Mouse (Mus musculus) cerebellum, adult 2 months (tissue): Measurements from ENCODE around the gene Tti1. TPM values are rescaled to one million over a fixed set of nuclear protein-coding genes. Genes with fewer than 3 reads are reported as not detected.

ENCODE experiments used
- DNase-seq, 2 experiments: peaks; one replicate each; pipeline ENCODE4 v3.0.0; 2021
- H3K27ac ChIP-seq: fragments of 200-500 bp; 2 replicates; pipeline ENCODE4 v1.5.1; 2012; ENCODE audit warnings: low read length, control low read depth, inconsistent platforms; ENCODE audit not compliant: insufficient read depth
- H3K27me3 ChIP-seq: fragments of 200-500 bp; 2 replicates; pipeline ENCODE4 v1.6.1; 2012; ENCODE audit warnings: inconsistent platforms, mild to moderate bottlenecking, low read length, moderate library complexity; ENCODE audit not compliant: control insufficient read depth, insufficient read depth
- H3K4me1 ChIP-seq: fragments of 200-500 bp; 2 replicates; pipeline ENCODE4 v1.6.1; 2011; ENCODE audit warnings: low read length; ENCODE audit not compliant: control insufficient read depth, insufficient read depth
- H3K4me3 ChIP-seq: fragments of 200-500 bp; replicated peaks from 2 replicates; pipeline ENCODE3; 2011; ENCODE audit warnings: mild to moderate bottlenecking, low read depth, low read length, control low read depth; ENCODE audit not compliant: insufficient read depth
- CTCF ChIP-seq: fragments of 200-500 bp; IDR thresholded peaks from 2 replicates; pipeline ENCODE4 v1.5.1; 2011; ENCODE audit warnings: low read depth, mild to moderate bottlenecking, control low read depth, low read length, moderate library complexity, borderline replicate concordance; ENCODE audit not compliant: insufficient read depth
- POLR2A ChIP-seq: fragments of 200-500 bp; IDR thresholded peaks from 2 replicates; pipeline ENCODE4 v1.6.1; 2011; ENCODE audit warnings: low read length, control low read depth, borderline replicate concordance; ENCODE audit not compliant: insufficient read depth
- WGBS: fragments of 180-500 bp; shearing (Covaris S2); methylation state at CpG from one replicate; pipeline ENCODE4 v1.1.7; 2018; 5-methylcytosine and 5-hydroxymethylcytosine counted together
- polyA plus RNA-seq: library from polyadenylated mRNA; depleted of rRNA; stranded (reverse); fragments of >200 nt; gene quantifications from 2 replicates; pipeline ENCODE4 v1.2.3, GENCODE M21; 2012

Tti1 gene
- polyA plus RNA-seq, 1 experiment = 19.9 TPM

GRCm38 (mm10) chr2:157985611-157986010 is 42.6 kb downstream of the Tti1 start:
- peak; percentile 26 to 50 for DNase-seq
- WGBS = 28% methylated on average over 4 of the region's 4 CpGs
- H3K27me3 ChIP-seq = no peaks in the 10 kb centered on the region
- no peak overlapping the region for H3K4me3 ChIP-seq
- no peak for TF ChIP-seq POLR2A
- no peak for TF ChIP-seq CTCF
- peaks cover 9% of the 10 kb centered on the region for H3K4me1 ChIP-seq
- no peak overlapping the region for H3K27ac ChIP-seq

DNA sequence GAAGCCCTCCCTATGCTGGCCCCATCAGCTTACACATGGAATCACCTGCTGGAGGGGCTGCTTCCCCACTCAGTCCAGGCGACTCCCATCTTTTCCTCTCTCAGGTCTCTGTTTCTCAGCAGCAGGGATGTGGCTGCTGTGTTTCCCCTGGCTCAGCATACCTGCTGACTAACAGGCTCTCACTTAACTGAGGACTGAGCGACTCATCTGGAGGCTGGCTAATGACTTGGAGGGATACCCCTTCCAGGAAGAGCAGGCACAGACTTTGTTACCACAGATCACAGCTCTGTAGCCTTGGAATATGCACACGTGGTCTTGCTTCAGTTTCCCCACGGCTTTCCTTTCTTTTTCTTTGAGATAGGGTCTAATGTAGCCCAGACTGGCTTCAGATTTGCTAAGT is 45.0 kb downstream of the Tti1 start:
- TF ChIP-seq POLR2A (no peak), CTCF (no peak)
- WGBS = 98% methylated on average over 4 of the region's 4 CpGs
- H3K4me1 ChIP-seq = peaks cover 9% of the 10 kb centered on the region
- no peak overlapping the region for H3K27ac ChIP-seq
- H3K27me3 ChIP-seq = no peaks in the 10 kb centered on the region
- H3K4me3 ChIP-seq = no peak overlapping the region
- no peak for DNase-seq

DNA sequence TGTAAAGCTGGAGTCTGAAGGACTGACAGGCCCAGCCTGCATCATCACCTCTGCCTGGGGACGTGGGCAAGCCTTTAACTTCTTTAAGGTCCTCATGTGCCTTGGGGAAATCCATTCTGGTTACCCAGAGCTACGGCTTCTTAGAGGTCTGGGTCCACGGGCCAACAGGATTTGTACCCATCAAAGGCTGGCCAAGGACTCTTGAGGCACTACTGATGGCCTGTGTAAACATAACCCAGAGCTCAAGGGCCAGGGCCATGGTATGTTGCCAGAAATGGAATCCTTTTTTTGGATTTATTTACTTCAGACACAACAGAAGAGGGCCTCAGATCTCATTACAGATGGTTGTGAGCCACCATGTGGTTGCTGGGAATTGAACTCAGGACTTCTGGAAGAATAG is 45.5 kb downstream of the Tti1 start:
- 97% methylated on average over 3 of the region's 3 CpGs for WGBS
- Histone ChIP-seq H3K27me3 (no peaks in the 10 kb centered on the region), H3K4me1 (peaks cover 9% of the 10 kb centered on the region), H3K4me3 (no peak overlapping the region), H3K27ac (no peak overlapping the region)
- no peak for DNase-seq
- TF ChIP-seq POLR2A = no peak
- no peak for TF ChIP-seq CTCF

DNA sequence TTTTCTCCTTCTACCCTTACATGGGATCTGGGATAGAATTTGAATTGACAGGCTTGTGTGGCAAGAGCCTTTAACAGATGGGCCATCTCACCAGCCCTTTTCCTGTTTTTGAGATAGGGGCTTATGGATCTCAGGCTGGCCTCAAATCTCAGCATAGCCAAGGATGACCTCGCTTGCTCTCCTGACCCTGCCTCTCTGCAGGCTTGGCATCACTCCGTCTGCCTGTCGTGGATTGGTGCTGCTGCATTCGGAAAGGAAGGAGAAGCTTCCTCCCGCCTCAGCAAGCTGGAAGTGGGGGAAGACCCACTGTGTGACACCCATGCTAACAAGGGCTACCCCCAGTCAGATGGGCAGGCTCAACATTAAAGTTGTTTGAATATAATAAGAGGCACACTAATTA is 49.0 kb downstream of the Tti1 start:
- no peak overlapping the region for H3K27ac ChIP-seq
- 51% methylated on average over 5 of the region's 5 CpGs for WGBS
- DNase-seq = no peak
- H3K4me1 ChIP-seq = no peaks in the 10 kb centered on the region
- TF ChIP-seq POLR2A (no peak), CTCF (no peak)
- no peaks in the 10 kb centered on the region for H3K27me3 ChIP-seq
- H3K4me3 ChIP-seq = no peak overlapping the region

DNA sequence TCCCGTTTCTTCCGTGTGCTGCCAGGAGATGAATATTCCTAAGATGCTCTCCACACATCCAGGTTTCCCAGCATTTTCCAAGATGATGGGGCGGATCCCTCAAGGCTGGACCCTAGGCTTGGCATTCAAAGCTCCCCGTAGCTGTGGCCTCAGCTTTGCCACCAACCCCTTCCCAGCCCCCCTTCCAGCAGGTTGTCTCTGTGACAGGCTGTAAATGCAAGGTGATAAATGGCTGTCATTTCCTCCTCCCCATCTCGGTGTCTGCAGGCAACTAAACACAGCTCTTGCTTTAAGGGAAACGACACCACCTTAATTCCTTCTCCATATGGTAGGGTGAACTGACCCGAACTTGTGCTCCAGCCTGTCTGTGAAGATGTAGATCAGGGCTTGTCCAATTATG is 52.6 kb downstream of the Tti1 start:
- Histone ChIP-seq H3K4me1 (no peaks in the 10 kb centered on the region), H3K27ac (no peak overlapping the region), H3K4me3 (no peak overlapping the region), H3K27me3 (no peaks in the 10 kb centered on the region)
- no peak for DNase-seq
- TF ChIP-seq CTCF (no peak), POLR2A (no peak)
- WGBS = 33% methylated on average over 7 of the region's 7 CpGs

DNA sequence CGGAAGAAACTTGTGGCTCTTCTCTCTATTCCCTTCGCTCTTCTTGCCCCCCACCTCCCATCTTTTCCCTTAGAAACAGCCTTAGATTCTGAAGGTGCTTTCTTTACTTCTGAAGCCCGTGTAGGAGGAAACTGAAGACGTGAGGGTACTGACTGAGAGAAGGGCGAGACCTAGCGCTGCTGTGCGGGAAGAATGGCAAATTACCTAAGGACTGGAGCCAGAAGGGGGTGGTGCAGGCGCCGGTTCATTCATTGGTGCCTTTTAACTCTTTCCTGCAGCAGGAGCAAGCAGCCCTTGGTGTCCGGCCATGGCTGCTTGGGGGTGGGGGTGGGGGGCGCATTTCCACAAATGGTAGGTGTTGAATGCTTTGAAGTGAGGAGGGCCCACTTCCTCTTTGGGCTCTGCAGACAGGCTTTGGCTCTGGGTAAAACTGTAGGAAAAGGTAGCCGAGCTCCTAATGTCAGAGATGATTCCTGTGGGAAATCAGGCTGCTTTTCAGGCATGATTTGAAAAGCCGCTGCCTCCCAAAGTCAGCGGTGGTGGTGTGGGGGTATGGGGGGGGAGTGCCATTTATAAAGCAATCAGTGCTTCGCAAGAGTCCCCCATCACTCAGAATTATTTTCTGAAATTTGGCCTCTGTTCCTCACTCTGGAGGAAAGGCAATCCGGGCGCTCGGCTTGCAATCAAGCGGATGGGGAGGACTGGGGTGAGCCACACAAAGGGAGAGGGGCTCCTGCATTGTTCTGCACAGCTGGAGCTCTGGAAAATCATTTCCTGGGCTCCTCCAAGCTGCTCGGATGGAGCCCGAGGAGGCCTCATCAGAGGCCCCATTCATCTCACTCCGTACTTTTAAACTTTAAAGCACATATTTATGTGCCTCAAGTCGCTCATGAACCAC is 53.4 kb downstream of the Tti1 start:
- TF ChIP-seq CTCF (no peak), POLR2A (no peak)
- H3K4me1 ChIP-seq = no peaks in the 10 kb centered on the region

GRCm38 (mm10) chr2:157970669-157971068 is 57.6 kb downstream of the Tti1 start:
- Histone ChIP-seq H3K4me3 (no peak overlapping the region), H3K27ac (no peak overlapping the region), H3K27me3 (no peaks in the 10 kb centered on the region), H3K4me1 (no peaks in the 10 kb centered on the region)
- DNase-seq = no peak
- 47% methylated on average over 3 of the region's 3 CpGs for WGBS
- TF ChIP-seq POLR2A (no peak), CTCF (no peak)

More for the DNA sequence above, 53.4 kb downstream of the Tti1 start:
- DNase-seq = no peak
- no peak overlapping the region for H3K27ac ChIP-seq
- H3K27me3 ChIP-seq = no peaks in the 10 kb centered on the region
- WGBS = 26% methylated on average over 23 of the region's 23 CpGs
- H3K4me3 ChIP-seq = no peak overlapping the region

DNA sequence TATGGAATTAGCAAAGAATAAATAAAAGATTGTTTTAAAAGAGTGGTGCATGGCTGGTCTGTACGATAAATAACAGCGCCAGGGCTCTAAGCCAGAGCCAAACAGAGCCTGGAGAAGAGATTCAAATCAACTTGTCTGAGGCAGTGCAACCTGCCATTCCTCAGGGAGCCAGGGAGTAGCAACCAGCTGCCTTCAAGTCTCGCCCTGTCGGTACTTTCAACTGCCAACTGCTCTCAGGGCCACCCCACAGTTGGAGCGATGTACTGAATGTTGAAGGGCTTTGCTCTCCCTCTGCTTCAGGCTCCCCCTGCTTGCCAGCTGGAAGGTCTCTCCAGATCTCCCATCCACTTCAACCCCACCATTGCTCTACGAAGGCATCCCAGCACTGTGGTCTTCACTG is 58.1 kb downstream of the Tti1 start:
- H3K4me3 ChIP-seq = no peak overlapping the region
- 36% methylated on average over 6 of the region's 6 CpGs for WGBS
- no peak for DNase-seq
- H3K4me1 ChIP-seq = no peaks in the 10 kb centered on the region
- no peak overlapping the region for H3K27ac ChIP-seq
- no peaks in the 10 kb centered on the region for H3K27me3 ChIP-seq
- TF ChIP-seq CTCF (no peak), POLR2A (no peak)
